Mouse (Mus musculus) T-helper 1 cell (primary cell): ENCODE data around the gene Tsfm.

Experiments used
- in situ Hi-C: fragments of 300-600 bp; cut with MboI, MseI; formaldehyde crosslinking; loops from one replicate; pipeline ENCODE4 v1.15.1; 2025; ENCODE audit warnings: high pct_unique_total_duplicates

Tsfm gene

GRCm38 (mm10) chr10:126988513-126989165, 42.0 kb downstream of the Tsfm start:
- in situ Hi-C loops, result no loop called here

- in situ Hi-C loops, result no loop called here
Observed at GRCm38 (mm10) chr10:126987183-126988118, 43.2 kb downstream of the Tsfm start.

- in situ Hi-C loops, result no loop called here
Observed at GRCm38 (mm10) chr10:126986541-126986961, 44.1 kb downstream of the Tsfm start.

GRCm38 (mm10) chr10:126985579-126985978, 45.1 kb downstream of the Tsfm start:
- in situ Hi-C loops, result no loop called here

GRCm38 (mm10) chr10:126985127-126985526, 45.5 kb downstream of the Tsfm start:
- in situ Hi-C loops, result no loop called here

GRCm38 (mm10) chr10:126984189-126985004, 46.2 kb downstream of the Tsfm start:
- in situ Hi-C loops, result loop anchor here (5.0 kb wide), 1 partner anchor 62 kb away; no protein-coding TSS in a partner anchor

GRCm38 (mm10) chr10:126983193-126983725, 47.4 kb downstream of the Tsfm start:
- in situ Hi-C loops, result loop anchor here (5.0 kb wide), 1 partner anchor 61 kb away; no protein-coding TSS in a partner anchor

GRCm38 (mm10) chr10:126981746-126982145, 48.9 kb downstream of the Tsfm start:
- in situ Hi-C loops, result loop anchor here (5.0 kb wide), 1 partner anchor 59 kb away; no protein-coding TSS in a partner anchor

- in situ Hi-C loops, result loop anchor here (5.0 kb wide), 1 partner anchor 59 kb away; no protein-coding TSS in a partner anchor
Observed at GRCm38 (mm10) chr10:126980933-126981530, 49.6 kb downstream of the Tsfm start.

- in situ Hi-C loops, result loop anchor here (5.0 kb wide), 1 partner anchor 58 kb away; no protein-coding TSS in a partner anchor
Observed at GRCm38 (mm10) chr10:126980221-126980932, 50.3 kb downstream of the Tsfm start.

- in situ Hi-C loops, result loop anchor here (5.0 kb wide), 1 partner anchor 57 kb away; no protein-coding TSS in a partner anchor
Observed at GRCm38 (mm10) chr10:126979636-126980151, 50.9 kb downstream of the Tsfm start.

GRCm38 (mm10) chr10:126979121-126979635, 51.5 kb downstream of the Tsfm start:
- in situ Hi-C loops, result no loop called here

GRCm38 (mm10) chr10:126978277-126978994, 52.2 kb downstream of the Tsfm start, which contains the start of gene Ctdsp2:
Gene Ctdsp2 (plus strand): TSS chr10:126978717.
- in situ Hi-C loops, result no loop called here

- in situ Hi-C loops, result no loop called here
Observed at GRCm38 (mm10) chr10:126977076-126977475, 53.6 kb downstream of the Tsfm start.

GRCm38 (mm10) chr10:126975706-126976105, 54.9 kb downstream of the Tsfm start:
- in situ Hi-C loops, result no loop called here

- in situ Hi-C loops, result no loop called here
Observed at GRCm38 (mm10) chr10:126972988-126973387, 57.7 kb downstream of the Tsfm start.

GRCm38 (mm10) chr10:126972051-126972725, 58.5 kb downstream of the Tsfm start:
- in situ Hi-C loops, result no loop called here

GRCm38 (mm10) chr10:126971363-126972050, 59.1 kb downstream of the Tsfm start:
- in situ Hi-C loops, result no loop called here
